ENCODE assay signal across 8 mouse cellular contexts in the genomic region with DNA sequence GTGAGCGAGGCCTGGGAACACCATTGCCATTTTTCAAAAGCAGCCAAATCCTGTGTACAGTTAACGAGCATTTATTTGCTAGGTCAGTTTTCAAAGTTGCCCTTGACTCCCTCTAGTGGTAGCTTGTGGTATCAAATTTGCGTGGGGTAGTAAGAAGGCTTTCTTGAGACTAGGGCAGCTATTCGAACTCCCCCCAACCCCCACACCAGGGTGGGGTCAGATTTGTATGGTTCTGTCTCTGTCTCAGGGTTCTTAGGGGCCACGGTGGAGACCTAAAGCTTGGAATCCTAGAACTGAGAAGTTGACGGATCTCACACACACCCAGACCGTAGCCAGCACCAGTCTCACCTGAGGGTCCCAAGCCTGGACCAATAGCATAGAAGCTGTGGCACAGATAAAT. TPM values are rescaled to one million over a fixed set of nuclear protein-coding genes. Genes with fewer than 3 reads are reported as not detected.
DNase-seq lines count a peak whose midpoint lies in the region; ATAC-seq and TF ChIP-seq lines count a peak whose summit lies in the region.

No protein-coding gene starts in this region.

- H3K27me3 ChIP-seq in liver, embryonic 15.5 days: no peaks in the 10 kb centered on the region

- no peak overlapping the region for H3K4me2 ChIP-seq in liver, embryonic 15.5 days

- no peak overlapping the region for H3K9ac ChIP-seq in liver, embryonic 15.5 days

- no peaks in the 10 kb centered on the region for H3K9me3 ChIP-seq in liver, embryonic 15.5 days (replicated peaks)

- peak; percentile 80 for DNase-seq in adipocyte (ENCODE audit: low spot score)
- DNase-seq in heart, postnatal 10 days: peak; percentile 80 to 87
- DNase-seq in kidney, postnatal 4 days: peak; percentile 60 to 72
- DNase-seq in thymus, postnatal 25 days: peak; percentile 66

- H3K4me1 ChIP-seq in cortical plate, adult 2 months (ENCODE audit: control insufficient read depth, insufficient read depth, low read length): no peaks in the 10 kb centered on the region; the same call in 1 of the 2 replicates
- peaks cover 6% of the 10 kb centered on the region for H3K4me1 ChIP-seq in liver, embryonic 15.5 days (replicated peaks)

- no peak for TF ChIP-seq POLR2A in cortical plate, adult 2 months (IDR thresholded peaks at IDR 0.05; ENCODE audit: extremely low read depth, insufficient read depth, low read length)

- intact Hi-C loops in heart, postnatal 10 days (cut with DNase I): loop anchor here (5.0 to 10.0 kb wide), 2 partner anchors 304 to 321 kb away; partner anchors contain the start of gene Anapc7

- TF ChIP-seq CTCF in cortical plate, adult 2 months (IDR thresholded peaks at IDR 0.05; ENCODE audit: extremely low read depth, insufficient read depth, low read length): peak; percentile 63

- no peaks in the 10 kb centered on the region for H3K36me3 ChIP-seq in liver, embryonic 15.5 days (replicated peaks)

- 18% methylated on average over 7 of the region's 7 CpGs for WGBS in liver, embryonic 15.5 days (ENCODE audit: insufficient replicate concordance)

- ATAC-seq in CD4-positive, CD25-positive, alpha-beta regulatory T cell, adult 4 months: peak; percentile 71
- 0 out of 2 replicates have a peak, but pooled peaks have one; percentile 17 for ATAC-seq in liver, embryonic 15.5 days (ENCODE audit: insufficient read depth)
- ATAC-seq in neutrophil, adult 5-6 weeks (ENCODE audit: extremely low read depth, insufficient number of reproducible peaks, low FRiP score, poor library complexity, severe bottlenecking): 0 out of 2 replicates have a peak, but pooled peaks have one; percentile 47

- H3K4me3 ChIP-seq in cortical plate, adult 2 months (ENCODE audit: insufficient read depth, low read length): no peak overlapping the region
- H3K4me3 ChIP-seq in liver, embryonic 15.5 days (replicated peaks): no peak overlapping the region

- no peak overlapping the region for H3K27ac ChIP-seq in cortical plate, adult 2 months (ENCODE audit: insufficient read depth, low read length)
- no peak overlapping the region for H3K27ac ChIP-seq in liver, embryonic 15.5 days (replicated peaks)

RNA-seq across cellular contexts. Expression of gene P2rx4, which starts 18.7 kb away (rescaled TPM):
- 10 to 100 TPM; 41.2 to 68.7 TPM for polyA plus RNA-seq in CD4-positive, CD25-positive, alpha-beta regulatory T cell, adult 4 months (2017; shearing (Covaris generic))
- 24.7 and 29.2 TPM in 2 replicates for polyA plus RNA-seq in cortical plate, adult 2 months (2012; rRNA removed)
- total RNA-seq in heart, postnatal 10 days (2021): 10 to 100 TPM; 17.3 to 17.6 TPM
- polyA plus RNA-seq in liver, embryonic 15.5 days (2015; fragmentation: Nextera tagmentation; extraction: Ambion mirVana): 25.2 and 27.9 TPM in 2 replicates
- 31.6 and 36.3 TPM in 2 replicates for total RNA-seq in neutrophil, adult 5-6 weeks (2017)

RNA-seq across cellular contexts. Expression of gene Camkk2, which starts 53.1 kb away (rescaled TPM):
- 1 to 10 TPM; 2.8 to 2.9 TPM for polyA plus RNA-seq in CD4-positive, CD25-positive, alpha-beta regulatory T cell, adult 4 months (2017; shearing (Covaris generic))
- 274 and 276 TPM in 2 replicates for polyA plus RNA-seq in cortical plate, adult 2 months (2012; rRNA removed)
- total RNA-seq in heart, postnatal 10 days (2021): 10 to 100 TPM; 15.6 to 16.5 TPM
- polyA plus RNA-seq in liver, embryonic 15.5 days (2015; fragmentation: Nextera tagmentation; extraction: Ambion mirVana): 8.9 and 11.4 TPM in 2 replicates
- 38.7 and 39.8 TPM in 2 replicates for total RNA-seq in neutrophil, adult 5-6 weeks (2017)

Comparison
In these comparisons a context has a peak if more than half of its experiments do, and no peak if none do; other contexts are left out.
1. ATAC-seq: peak in every context shown above with its lines; median percentile 71 in CD4-positive, CD25-positive, alpha-beta regulatory T cell, adult 4 months; 47 in neutrophil, adult 5-6 weeks; 17 in liver, embryonic 15.5 days.
2. RNA of gene Camkk2, which starts 53.1 kb away (polyA plus RNA-seq): 274 to 276 TPM in cortical plate, adult 2 months; 8.9 to 11.4 TPM in liver, embryonic 15.5 days and 2.8 to 2.9 TPM in CD4-positive, CD25-positive, alpha-beta regulatory T cell, adult 4 months; every median in the first group is over 10 times any median in the second.
3. Peak in every context shown above with its lines, with median percentiles within 50 percentile points of each other: DNase-seq.